10 mouse cellular contexts compared by ENCODE assay signal in the genomic region with DNA sequence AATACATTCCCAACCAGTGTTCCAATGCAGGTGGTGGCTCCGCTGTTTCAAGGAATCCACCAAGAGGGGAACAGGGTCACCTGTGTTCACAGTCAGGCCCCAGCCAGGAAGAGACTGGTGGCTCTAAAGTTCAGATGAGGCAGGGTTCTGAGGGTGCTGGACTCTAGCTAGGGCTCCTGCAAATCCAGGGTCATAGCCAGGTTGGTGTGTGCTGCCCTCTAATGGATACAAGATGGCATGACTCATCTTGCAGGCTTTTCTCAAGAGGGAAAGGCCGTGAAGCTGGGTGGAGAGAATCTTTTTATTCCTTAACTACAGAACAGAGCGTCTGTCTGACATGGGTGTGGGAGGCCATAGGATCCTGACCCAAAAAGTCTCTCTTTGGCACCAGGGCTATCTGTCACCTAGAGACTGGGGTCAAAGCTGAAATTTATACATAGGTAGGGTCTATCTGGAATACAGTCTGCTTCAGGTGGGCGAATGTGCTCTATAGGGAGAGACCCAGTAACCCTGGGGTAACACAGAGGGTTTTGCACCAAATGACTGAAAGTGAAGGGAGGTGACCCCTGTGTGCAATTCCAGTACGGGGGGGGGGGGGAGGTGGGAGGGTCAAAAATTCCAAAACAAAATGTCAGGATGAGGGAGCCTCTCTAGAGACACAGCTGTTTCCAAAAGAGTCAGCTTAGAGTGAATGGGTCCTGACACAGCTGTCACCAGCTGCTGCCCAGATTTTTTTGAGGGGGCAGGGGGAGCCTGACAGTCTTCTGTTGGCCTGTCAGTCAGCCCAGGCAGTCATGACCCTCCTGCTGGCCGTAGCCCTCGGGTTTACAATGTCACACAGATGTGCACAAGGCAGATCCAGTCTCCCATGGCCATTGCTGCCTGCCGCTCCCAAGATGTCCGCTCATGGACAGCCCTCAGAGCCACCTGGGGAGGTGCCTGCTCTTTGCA. TPM values are rescaled to one million over a fixed set of nuclear protein-coding genes. Genes with fewer than 3 reads are reported as not detected.
A peak's percentile ranks its signal among the peaks of the same experiment; 100 is the strongest.
DNase-seq lines count a peak whose midpoint lies in the region; ATAC-seq and TF ChIP-seq lines count a peak whose summit lies in the region.
"Had no signal": no experiment of that assay in that cellular context is flagged by ENCODE, and none has a peak within 500 bp of the region (broad histone marks: within the 10 kb centered on the region; RNA-seq: fewer than 3 reads in every experiment).

No protein-coding gene starts in this region.

- peak; percentile 72 for TF ChIP-seq CTCF in brain, embryonic 14.5 days (IDR thresholded peaks at IDR 0.05; ENCODE audit: borderline replicate concordance, extremely low read depth, insufficient read depth, insufficient read length)
- peak; percentile 59 for TF ChIP-seq CTCF in heart, postnatal 0 days (IDR thresholded peaks at IDR 0.05; ENCODE audit: low read depth)

- peak; percentile 40; the same call in 1 of the 2 replicates for ATAC-seq in hindbrain, embryonic 11.5 days (ENCODE audit: low FRiP score)
- no peak for ATAC-seq in hindbrain, embryonic 16.5 days
- peak; percentile 27; the same call in 1 of the 2 replicates for ATAC-seq in heart, postnatal 0 days (ENCODE audit: insufficient read depth, low read depth)
- ATAC-seq in neural tube, embryonic 13.5 days (ENCODE audit: low read depth): 0 out of 2 replicates have a peak, but pooled peaks have one; percentile 27
- ATAC-seq in activated CD4-positive, CD25-positive, alpha-beta regulatory T cell, adult 4 months: no peak

- H3K36me3 ChIP-seq in hindbrain, embryonic 11.5 days (ENCODE audit: control insufficient read depth, insufficient read depth, low read length): no peaks in the 10 kb centered on the region
- no peaks in the 10 kb centered on the region for H3K36me3 ChIP-seq in hindbrain, embryonic 16.5 days (ENCODE audit: control insufficient read depth, insufficient read depth, low read length)
- H3K36me3 ChIP-seq in heart, postnatal 0 days (replicated peaks; ENCODE audit: control insufficient read depth, insufficient read depth, low read length): no peaks in the 10 kb centered on the region
- H3K36me3 ChIP-seq in limb, embryonic 10.5 days: no peaks in the 10 kb centered on the region
- no peaks in the 10 kb centered on the region for H3K36me3 ChIP-seq in neural tube, embryonic 13.5 days
- H3K36me3 ChIP-seq: embryonic facial prominence, embryonic 13.5 days had no signal

- H3K27ac ChIP-seq in hindbrain, embryonic 11.5 days (ENCODE audit: low read depth, low read length): no peak overlapping the region
- H3K27ac ChIP-seq in hindbrain, embryonic 16.5 days (ENCODE audit: low read depth, low read length): no peak overlapping the region
- no peak overlapping the region for H3K27ac ChIP-seq in heart, postnatal 0 days (ENCODE audit: low read depth)
- H3K27ac ChIP-seq in limb, embryonic 10.5 days: no peak overlapping the region
- no peak overlapping the region for H3K27ac ChIP-seq in neural tube, embryonic 13.5 days (replicated peaks)
- H3K27ac ChIP-seq: embryonic facial prominence, embryonic 13.5 days; macrophage had no signal

- no peak overlapping the region for H3K4me3 ChIP-seq in hindbrain, embryonic 11.5 days (ENCODE audit: low read depth, low read length)
- no peak overlapping the region for H3K4me3 ChIP-seq in hindbrain, embryonic 16.5 days (ENCODE audit: low read length)
- H3K4me3 ChIP-seq in heart, postnatal 0 days (ENCODE audit: low read depth, low read length): no peak overlapping the region
- no peak overlapping the region for H3K4me3 ChIP-seq in limb, embryonic 10.5 days
- no peak overlapping the region for H3K4me3 ChIP-seq in neural tube, embryonic 13.5 days
- H3K4me3 ChIP-seq: embryonic facial prominence, embryonic 13.5 days had no signal

- no peaks in the 10 kb centered on the region for H3K9me3 ChIP-seq in hindbrain, embryonic 11.5 days (ENCODE audit: control insufficient read depth, low read length)
- H3K9me3 ChIP-seq in hindbrain, embryonic 16.5 days (ENCODE audit: control insufficient read depth, low read length): no peaks in the 10 kb centered on the region
- no peaks in the 10 kb centered on the region for H3K9me3 ChIP-seq in heart, postnatal 0 days (replicated peaks; ENCODE audit: control insufficient read depth, low read length)
- no peaks in the 10 kb centered on the region for H3K9me3 ChIP-seq in limb, embryonic 10.5 days (replicated peaks)
- no peaks in the 10 kb centered on the region for H3K9me3 ChIP-seq in neural tube, embryonic 13.5 days
- H3K9me3 ChIP-seq: embryonic facial prominence, embryonic 13.5 days had no signal

- TF ChIP-seq POLR2A in brain, embryonic 14.5 days (IDR thresholded peaks at IDR 0.05; ENCODE audit: borderline replicate concordance, extremely low read depth, insufficient read depth, insufficient read length, poor library complexity, severe bottlenecking): no peak

- H3K9ac ChIP-seq in hindbrain, embryonic 11.5 days (ENCODE audit: low read depth, low read length): no peak overlapping the region
- H3K9ac ChIP-seq in hindbrain, embryonic 16.5 days (ENCODE audit: low read depth, low read length): no peak overlapping the region
- H3K9ac ChIP-seq in heart, postnatal 0 days (replicated peaks; ENCODE audit: low read depth, low read length): no peak overlapping the region
- H3K9ac ChIP-seq in neural tube, embryonic 13.5 days: no peak overlapping the region
- H3K9ac ChIP-seq: embryonic facial prominence, embryonic 13.5 days had no signal

- peak; percentile 45 for DNase-seq in hindbrain, embryonic 11.5 days (ENCODE audit: low spot score)
- peak; percentile 60 for DNase-seq in ES-CJ7 (ENCODE audit: low read depth, low spot score)
- peak; percentile 66 for DNase-seq in brain, embryonic 14.5 days (ENCODE audit: low read depth)
- peak; percentile 9 for DNase-seq in heart, postnatal 0 days (ENCODE audit: low spot score)
- DNase-seq in limb, embryonic 10.5 days (ENCODE audit: low spot score): peak; percentile 40

- no peaks in the 10 kb centered on the region for H3K4me1 ChIP-seq in hindbrain, embryonic 11.5 days (replicated peaks; ENCODE audit: control insufficient read depth, insufficient read depth, low read length)
- no peaks in the 10 kb centered on the region for H3K4me1 ChIP-seq in hindbrain, embryonic 16.5 days (ENCODE audit: control insufficient read depth, insufficient read depth, low read depth, low read length)
- no peaks in the 10 kb centered on the region for H3K4me1 ChIP-seq in heart, postnatal 0 days (ENCODE audit: control insufficient read depth, insufficient read depth)
- H3K4me1 ChIP-seq in limb, embryonic 10.5 days: no peaks in the 10 kb centered on the region
- no peaks in the 10 kb centered on the region for H3K4me1 ChIP-seq in neural tube, embryonic 13.5 days (replicated peaks)
- H3K4me1 ChIP-seq: embryonic facial prominence, embryonic 13.5 days had no signal

- no peaks in the 10 kb centered on the region for H3K27me3 ChIP-seq in hindbrain, embryonic 11.5 days (ENCODE audit: control insufficient read depth, insufficient read depth, low read length)
- no peaks in the 10 kb centered on the region for H3K27me3 ChIP-seq in hindbrain, embryonic 16.5 days (replicated peaks; ENCODE audit: control insufficient read depth, insufficient read depth, low read length)
- H3K27me3 ChIP-seq in heart, postnatal 0 days (ENCODE audit: control insufficient read depth, insufficient read depth, low read length): peaks cover 2% of the 10 kb centered on the region; the same call in 1 of the 2 replicates
- H3K27me3 ChIP-seq in limb, embryonic 10.5 days (ENCODE audit: low read depth, poor library complexity, severe bottlenecking): no peaks in the 10 kb centered on the region
- H3K27me3 ChIP-seq in neural tube, embryonic 13.5 days: no peaks in the 10 kb centered on the region
- H3K27me3 ChIP-seq: embryonic facial prominence, embryonic 13.5 days had no signal

- TF ChIP-seq EP300 in heart, postnatal 0 days (IDR thresholded peaks at IDR 0.05; ENCODE audit: low read depth): no peak

- 60% methylated on average over 9 of the region's 9 CpGs for WGBS in hindbrain, embryonic 11.5 days
- 54% methylated on average over 9 of the region's 9 CpGs for WGBS in hindbrain, embryonic 16.5 days
- WGBS in heart, postnatal 0 days: 58% methylated on average over 9 of the region's 9 CpGs
- 67% methylated on average over 9 of the region's 9 CpGs for WGBS in limb, embryonic 10.5 days
- 63% methylated on average over 9 of the region's 9 CpGs for WGBS in neural tube, embryonic 13.5 days

- H3K4me2 ChIP-seq in hindbrain, embryonic 11.5 days (replicated peaks; ENCODE audit: low read depth, low read length): no peak overlapping the region
- H3K4me2 ChIP-seq in hindbrain, embryonic 16.5 days (ENCODE audit: low read length): no peak overlapping the region
- H3K4me2 ChIP-seq in heart, postnatal 0 days (ENCODE audit: low read depth, low read length): no peak overlapping the region
- no peak overlapping the region for H3K4me2 ChIP-seq in neural tube, embryonic 13.5 days
- H3K4me2 ChIP-seq: embryonic facial prominence, embryonic 13.5 days had no signal

RNA-seq across cellular contexts. Expression of gene Gm9195, which starts 44.2 kb away (rescaled TPM):
- not detected in 2 replicates for polyA plus RNA-seq in hindbrain, embryonic 11.5 days (2014; fragmentation: Nextera tagmentation; extraction: Ambion mirVana)
- polyA plus RNA-seq in hindbrain, embryonic 16.5 days (2015; fragmentation: Nextera tagmentation; extraction: Ambion mirVana): not detected in 2 replicates
- polyA plus RNA-seq in brain, embryonic 14.5 days (2012; rRNA removed): not detected in 2 replicates
- total RNA-seq in heart, postnatal 0 days (2014; rRNA removed; ENCODE audit: low replicate concordance): not detected in 2 replicates
- polyA plus RNA-seq in heart, postnatal 0 days (2015; fragmentation: Nextera tagmentation; extraction: Ambion mirVana): not detected in 2 replicates
- polyA plus RNA-seq in limb, embryonic 10.5 days (2016; fragmentation: Nextera tagmentation; extraction: Ambion mirVana): not detected in 2 replicates
- polyA plus RNA-seq in neural tube, embryonic 13.5 days (2015; fragmentation: Nextera tagmentation; extraction: Ambion mirVana): not detected in 2 replicates
- polyA plus RNA-seq in activated CD4-positive, CD25-positive, alpha-beta regulatory T cell, adult 4 months (2017; shearing (Covaris generic)): under 1 TPM in 1 of 2 experiments, not detected in 1; 0.04 TPM
- polyA plus RNA-seq: embryonic facial prominence, embryonic 13.5 days; macrophage had no signal

Comparison
In these comparisons a context has a peak if more than half of its experiments do, and no peak if none do; other contexts are left out.
1. ATAC-seq: peak in hindbrain, embryonic 11.5 days (single experiment), heart, postnatal 0 days (single experiment) and neural tube, embryonic 13.5 days (single experiment); none in hindbrain, embryonic 16.5 days (single experiment) and activated CD4-positive, CD25-positive, alpha-beta regulatory T cell, adult 4 months (single experiment).
2. DNase-seq: peak in every context shown above with its lines; median percentile 66 in brain, embryonic 14.5 days; 60 in ES-CJ7; 45 in hindbrain, embryonic 11.5 days; 40 in limb, embryonic 10.5 days; 9 in heart, postnatal 0 days.